Mouse (Mus musculus) liver, embryonic 15.5 days (tissue): ENCODE results near the gene Raver2. TPM values are rescaled to one million over a fixed set of nuclear protein-coding genes. Genes with fewer than 3 reads are reported as not detected.
A peak's percentile ranks its signal among the peaks of the same experiment; 100 is the strongest.

Source experiments
- ATAC-seq: fragments of 200-750 bp; cut with Nextera tagmentation; 2 replicates; pipeline ENCODE4 v1.8.0; 2017; ENCODE audit warnings: moderate number of reproducible peaks, mild to moderate bottlenecking, moderate library complexity; ENCODE audit not compliant: insufficient read depth
- H3K27ac ChIP-seq: fragments of 300-500 bp; sonication (generic); replicated peaks from 2 replicates; pipeline ENCODE4 v1.5.1; 2015; ENCODE audit warnings: mild to moderate bottlenecking, inconsistent platforms
- H3K27me3 ChIP-seq: fragments of 300-500 bp; sonication (generic); 2 replicates; pipeline ENCODE4 v1.6.1; 2015; ENCODE audit warnings: mild to moderate bottlenecking, inconsistent platforms
- H3K36me3 ChIP-seq: fragments of 300-500 bp; sonication (generic); replicated peaks from 2 replicates; pipeline ENCODE4 v1.6.1; 2015; ENCODE audit warnings: moderate library complexity, mild to moderate bottlenecking, inconsistent platforms
- H3K4me1 ChIP-seq: fragments of 300-500 bp; sonication (generic); replicated peaks from 2 replicates; pipeline ENCODE4 v1.6.1; 2015; ENCODE audit warnings: inconsistent platforms
- H3K4me2 ChIP-seq: fragments of 300-500 bp; sonication (generic); 2 replicates; pipeline ENCODE4 v1.6.1; 2015; ENCODE audit warnings: moderate library complexity, mild to moderate bottlenecking, inconsistent platforms
- H3K4me3 ChIP-seq: fragments of 300-500 bp; sonication (generic); replicated peaks from 2 replicates; pipeline ENCODE4 v1.5.1; 2015; ENCODE audit warnings: mild to moderate bottlenecking, inconsistent platforms
- H3K9ac ChIP-seq: fragments of 300-500 bp; sonication (generic); 2 replicates; pipeline ENCODE4 v1.6.1; 2015; ENCODE audit warnings: moderate library complexity, mild to moderate bottlenecking, inconsistent platforms
- H3K9me3 ChIP-seq: fragments of 300-500 bp; sonication (generic); replicated peaks from 2 replicates; pipeline ENCODE4 v1.6.1; 2016; ENCODE audit warnings: inconsistent platforms
- WGBS: fragments of 180-500 bp; shearing (Covaris S2); methylation state at CpG from one replicate; pipeline ENCODE4 v1.1.7; 2015; ENCODE audit warnings: mixed read lengths; ENCODE audit not compliant: insufficient replicate concordance; 5-methylcytosine and 5-hydroxymethylcytosine counted together
- polyA plus RNA-seq: library from polyadenylated mRNA; unstranded; fragments of >200 nt; fragmentation: Nextera tagmentation; extraction: Ambion mirVana; gene quantifications from 2 replicates; pipeline ENCODE4 v1.2.1, GENCODE M21; 2015

Gene Raver2
- polyA plus RNA-seq, 1 experiment from 2014 or later = 0.35 TPM

- no peaks in the 10 kb centered on the region for H3K27me3 ChIP-seq
- no peak overlapping the region for H3K4me3 ChIP-seq
- ATAC-seq = peak; percentile 89
- H3K9me3 ChIP-seq = no peaks in the 10 kb centered on the region
- H3K27ac ChIP-seq = no peak overlapping the region
- peaks cover 93% of the 10 kb centered on the region for H3K36me3 ChIP-seq
- H3K4me1 ChIP-seq = peaks cover 14% of the 10 kb centered on the region
- no peak overlapping the region for H3K9ac ChIP-seq
- peak overlapping the region; percentile 9; the same call in 1 of the 2 replicates for H3K4me2 ChIP-seq
- whole genome bisulfite sequencing = 12% methylated on average over 4 of the region's 4 CpGs
These were observed 86.8 kb downstream of the Raver2 start for GRCm38 (mm10) chr4:101155541-101155940.

DNA sequence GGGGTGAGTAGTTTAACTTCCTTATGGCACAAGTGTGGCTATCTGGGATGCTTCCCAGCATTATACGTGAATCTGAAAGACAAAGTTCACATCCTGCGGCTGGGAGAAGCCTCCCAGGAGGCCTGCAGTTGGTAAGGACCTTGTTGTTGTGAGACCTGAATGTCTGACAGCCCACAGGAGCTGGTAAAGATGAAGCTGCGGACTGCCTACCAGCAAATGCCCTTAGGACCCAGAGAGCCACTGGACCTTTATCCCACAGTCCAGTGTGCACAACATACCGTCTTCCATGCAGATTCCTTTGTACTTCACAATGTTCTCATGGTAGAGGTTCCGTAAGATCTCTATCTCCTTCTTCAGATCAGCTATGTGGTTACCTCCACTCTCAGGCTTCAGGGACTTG lies 88.7 kb downstream of the Raver2 start:
- Histone ChIP-seq H3K9me3 (no peaks in the 10 kb centered on the region), H3K27me3 (no peaks in the 10 kb centered on the region), H3K4me3 (no peak overlapping the region), H3K9ac (no peak overlapping the region), H3K27ac (no peak overlapping the region), H3K4me2 (no peak overlapping the region), H3K36me3 (peaks cover 91% of the 10 kb centered on the region), H3K4me1 (peaks cover 14% of the 10 kb centered on the region)
- no peak for ATAC-seq
- 80% methylated on average over 5 of the region's 5 CpGs for WGBS

- no peaks in the 10 kb centered on the region for H3K27me3 ChIP-seq
- no peak for ATAC-seq
- no peak overlapping the region for H3K9ac ChIP-seq
- H3K27ac ChIP-seq = no peak overlapping the region
- H3K4me2 ChIP-seq = no peak overlapping the region
- H3K4me3 ChIP-seq = no peak overlapping the region
- WGBS = 68% methylated on average over 6 of the region's 6 CpGs
- peaks cover 91% of the 10 kb centered on the region for H3K36me3 ChIP-seq
- H3K9me3 ChIP-seq = no peaks in the 10 kb centered on the region
- H3K4me1 ChIP-seq = peaks cover 14% of the 10 kb centered on the region
These were observed 89.5 kb downstream of the Raver2 start for GRCm38 (mm10) chr4:101158282-101158681.

- Histone ChIP-seq H3K4me3 (no peak overlapping the region), H3K36me3 (peaks cover 93% of the 10 kb centered on the region), H3K27me3 (no peaks in the 10 kb centered on the region), H3K4me1 (peaks cover 14% of the 10 kb centered on the region), H3K27ac (no peak overlapping the region), H3K9me3 (no peaks in the 10 kb centered on the region), H3K9ac (no peak overlapping the region), H3K4me2 (no peak overlapping the region)
- 58% methylated on average over 12 of the region's 12 CpGs for WGBS
- ATAC-seq = no peak
These were observed 90.5 kb downstream of the Raver2 start for GRCm38 (mm10) chr4:101159191-101159764.

DNA sequence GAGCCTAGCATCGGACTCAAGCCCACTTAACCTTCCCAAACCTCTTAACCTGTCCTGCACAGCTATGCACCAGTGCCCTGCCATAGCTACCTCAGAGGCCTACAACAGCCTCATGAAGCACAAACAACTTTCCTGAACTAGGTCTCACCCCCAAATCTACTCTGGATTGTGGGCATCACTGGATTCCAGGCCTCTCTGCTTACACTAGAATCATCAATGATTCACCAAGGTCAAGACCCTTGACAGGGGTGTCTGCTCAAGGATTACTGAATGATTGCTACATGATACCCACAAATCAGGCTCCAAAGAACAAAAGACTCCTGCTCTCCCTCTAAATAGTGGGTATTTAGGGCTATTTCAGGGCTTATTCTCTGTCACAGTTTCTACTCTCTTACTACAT lies 92.0 kb downstream of the Raver2 start:
- Histone ChIP-seq H3K27me3 (no peaks in the 10 kb centered on the region), H3K4me1 (peaks cover 6% of the 10 kb centered on the region), H3K27ac (no peak overlapping the region), H3K4me3 (no peak overlapping the region), H3K4me2 (no peak overlapping the region), H3K36me3 (peaks cover 93% of the 10 kb centered on the region), H3K9ac (no peak overlapping the region), H3K9me3 (no peaks in the 10 kb centered on the region)
- 73% methylated on average over 1 of the region's 1 CpGs for WGBS
- no peak for ATAC-seq

- ATAC-seq = no peak
- peaks cover 4% of the 10 kb centered on the region for H3K4me1 ChIP-seq
- H3K9ac ChIP-seq = no peak overlapping the region
- H3K27me3 ChIP-seq = no peaks in the 10 kb centered on the region
- WGBS = 67% methylated on average over 2 of the region's 2 CpGs
- peaks cover 88% of the 10 kb centered on the region for H3K36me3 ChIP-seq
- H3K4me3 ChIP-seq = no peak overlapping the region
- H3K27ac ChIP-seq = no peak overlapping the region
- H3K4me2 ChIP-seq = no peak overlapping the region
- no peaks in the 10 kb centered on the region for H3K9me3 ChIP-seq
These were observed 95.4 kb downstream of the Raver2 start for GRCm38 (mm10) chr4:101164189-101164588.

- H3K9ac ChIP-seq = no peak overlapping the region
- peaks cover 4% of the 10 kb centered on the region for H3K4me1 ChIP-seq
- no peak overlapping the region for H3K4me3 ChIP-seq
- WGBS = 88% methylated on average over 2 of the region's 2 CpGs
- no peaks in the 10 kb centered on the region for H3K9me3 ChIP-seq
- no peak for ATAC-seq
- no peaks in the 10 kb centered on the region for H3K27me3 ChIP-seq
- no peak overlapping the region for H3K4me2 ChIP-seq
- no peak overlapping the region for H3K27ac ChIP-seq
- H3K36me3 ChIP-seq = peaks cover 88% of the 10 kb centered on the region
These were observed 95.9 kb downstream of the Raver2 start for GRCm38 (mm10) chr4:101164673-101165072.

DNA sequence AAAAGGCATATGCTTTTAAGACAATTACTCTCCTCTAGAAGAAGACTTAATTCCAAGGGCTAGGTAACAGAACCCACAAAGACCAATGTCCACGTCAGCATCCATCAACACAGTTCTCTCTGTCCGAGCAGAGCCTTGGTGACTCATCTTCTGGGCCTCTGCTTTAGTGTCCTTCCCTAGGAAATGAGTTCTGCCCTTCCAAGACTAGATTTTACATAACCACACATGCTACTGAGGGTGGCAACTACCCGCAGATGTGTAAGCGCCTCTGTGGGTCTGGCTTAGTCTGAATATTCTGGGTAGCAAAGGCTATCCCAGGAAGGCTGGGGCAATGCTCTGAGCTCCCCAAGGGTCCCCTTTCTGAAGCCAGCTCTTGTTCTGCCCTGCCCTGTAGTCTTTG lies 97.0 kb downstream of the Raver2 start:
- 69% methylated on average over 4 of the region's 4 CpGs for WGBS
- ATAC-seq = no peak
- Histone ChIP-seq H3K36me3 (peaks cover 90% of the 10 kb centered on the region), H3K9ac (no peak overlapping the region), H3K4me3 (no peak overlapping the region), H3K4me1 (peaks cover 4% of the 10 kb centered on the region), H3K9me3 (no peaks in the 10 kb centered on the region), H3K27ac (no peak overlapping the region), H3K4me2 (no peak overlapping the region), H3K27me3 (no peaks in the 10 kb centered on the region)

- Histone ChIP-seq H3K27me3 (no peaks in the 10 kb centered on the region), H3K36me3 (peaks cover 81% of the 10 kb centered on the region), H3K27ac (no peak overlapping the region), H3K9me3 (no peaks in the 10 kb centered on the region), H3K4me2 (no peak overlapping the region), H3K9ac (no peak overlapping the region), H3K4me1 (peaks cover 4% of the 10 kb centered on the region), H3K4me3 (no peak overlapping the region)
- ATAC-seq = no peak
- 61% methylated on average over 1 of the region's 1 CpGs for WGBS
These were observed 99.0 kb downstream of the Raver2 start for GRCm38 (mm10) chr4:101167777-101168176.

GRCm38 (mm10) chr4:101168189-101168778 lies 99.5 kb downstream of the Raver2 start:
- no peak overlapping the region for H3K4me2 ChIP-seq
- no peak overlapping the region for H3K9ac ChIP-seq
- WGBS = 48% methylated on average over 6 of the region's 6 CpGs
- peaks cover 4% of the 10 kb centered on the region for H3K4me1 ChIP-seq
- H3K27ac ChIP-seq = no peak overlapping the region
- H3K36me3 ChIP-seq = peaks cover 81% of the 10 kb centered on the region
- no peak overlapping the region for H3K4me3 ChIP-seq
- H3K27me3 ChIP-seq = no peaks in the 10 kb centered on the region
- ATAC-seq = peak; percentile 24
- no peaks in the 10 kb centered on the region for H3K9me3 ChIP-seq

DNA sequence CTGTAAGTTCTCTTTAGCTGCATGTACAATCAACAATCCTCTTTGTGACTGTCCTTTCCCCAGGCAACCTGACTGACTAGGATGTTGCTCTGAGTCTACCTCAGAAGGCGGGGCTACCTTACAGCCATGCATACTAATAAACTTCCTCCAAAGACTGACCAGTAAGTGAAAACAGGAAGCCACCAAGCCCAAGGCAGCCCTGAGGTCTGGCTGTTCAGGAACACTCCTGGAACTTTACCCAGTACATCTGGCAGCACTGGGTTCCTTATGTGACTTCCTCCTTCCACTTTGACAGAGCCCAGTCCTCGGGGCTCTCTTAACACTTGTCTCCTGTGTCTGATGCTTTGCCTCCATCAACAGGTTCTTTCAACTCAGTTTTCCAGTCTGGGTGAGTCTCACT lies 104.0 kb downstream of the Raver2 start:
- Histone ChIP-seq H3K4me2 (no peak overlapping the region), H3K27ac (no peak overlapping the region), H3K4me3 (no peak overlapping the region), H3K9ac (no peak overlapping the region), H3K9me3 (no peaks in the 10 kb centered on the region), H3K4me1 (peaks cover 20% of the 10 kb centered on the region), H3K36me3 (peaks cover 82% of the 10 kb centered on the region), H3K27me3 (no peaks in the 10 kb centered on the region)
- 48% methylated on average over 2 of the region's 2 CpGs for WGBS
- ATAC-seq = no peak
